Mouse (Mus musculus) MEL (cell line): Measurements from ENCODE around the gene Tulp1. TPM values are rescaled to one million over a fixed set of nuclear protein-coding genes. Genes with fewer than 3 reads are reported as not detected.

ENCODE experiments used
- DNase-seq: peaks from one replicate; pipeline ENCODE4 v3.0.0; 2011; ENCODE audit warnings: low read depth, low spot score
- H3K27ac ChIP-seq: 2 replicates; pipeline ENCODE4 v1.5.1; 2012; ENCODE audit warnings: low read depth, mild to moderate bottlenecking, control low read depth, low read length, moderate library complexity; ENCODE audit not compliant: control insufficient read depth
- H3K27me3 ChIP-seq, 2 experiments: fragments of 150-350 bp in 1 of 2; sonication (generic) in 1 of 2; 2 replicates each; pipeline ENCODE4 v1.6.1; 2012; ENCODE audit warnings: low read length in 2 of 2, mild to moderate bottlenecking in 2 of 2, improper control_type of control experiment in 1 of 2, moderate library complexity in 1 of 2; ENCODE audit not compliant: insufficient read depth in 2 of 2, control insufficient read depth in 1 of 2
- H3K36me3 ChIP-seq, 2 experiments: 2 replicates each; pipeline ENCODE4 v1.6.1; 2012 to 2014; ENCODE audit warnings: low read length in 2 of 2, improper control_type of control experiment in 1 of 2, inconsistent platforms in 1 of 2, mild to moderate bottlenecking in 1 of 2; ENCODE audit not compliant: insufficient read depth in 2 of 2, control insufficient read depth in 1 of 2
- H3K4me1 ChIP-seq, 2 experiments: fragments of 150-350 bp in 1 of 2; sonication (generic) in 1 of 2; 2 replicates each; pipeline ENCODE4 v1.6.1; 2012; ENCODE audit warnings: low read length in 2 of 2, improper control_type of control experiment in 1 of 2, mild to moderate bottlenecking in 1 of 2; ENCODE audit not compliant: insufficient read depth in 2 of 2, control insufficient read depth in 1 of 2
- H3K4me3 ChIP-seq, 2 experiments: fragments of 150-350 bp in 1 of 2; sonication (generic) in 1 of 2; 2 replicates each; pipeline ENCODE4 v1.5.1; 2012; ENCODE audit warnings: low read depth in 2 of 2, low read length in 2 of 2, mild to moderate bottlenecking in 2 of 2, moderate library complexity in 2 of 2, control low read depth in 1 of 2, improper control_type of control experiment in 1 of 2; ENCODE audit not compliant: control insufficient read depth in 1 of 2, insufficient read depth in 1 of 2
- H3K79me2 ChIP-seq: 2 replicates; pipeline ENCODE4 v1.6.1; 2012; ENCODE audit warnings: mild to moderate bottlenecking, low read length, moderate library complexity; ENCODE audit not compliant: control insufficient read depth, poor library complexity, insufficient read depth
- H3K9ac ChIP-seq: 2 replicates; pipeline ENCODE4 v1.6.1; 2012; ENCODE audit warnings: low read depth, mild to moderate bottlenecking, control low read depth, low read length, moderate library complexity; ENCODE audit not compliant: control insufficient read depth, poor library complexity, severe bottlenecking
- H3K9me3 ChIP-seq: fragments of 150-350 bp; sonication (generic); replicated peaks from 2 replicates; pipeline ENCODE4 v1.6.1; 2012; ENCODE audit warnings: mild to moderate bottlenecking, low read length, improper control_type of control experiment, moderate library complexity; ENCODE audit not compliant: insufficient read depth
- CHD1 ChIP-seq: IDR thresholded peaks from 2 replicates; pipeline ENCODE4 v1.6.1; 2012; ENCODE audit warnings: low read depth, mild to moderate bottlenecking, inconsistent platforms, low read length, improper control_type of control experiment
- CTCF ChIP-seq, 3 experiments: IDR thresholded peaks in 2 of 3; conservative IDR thresholded peaks in 1 of 3; 2 replicates each; pipeline ENCODE4 v1.5.1; 2011 to 2012; ENCODE audit warnings: low read length in 3 of 3, low read depth in 2 of 3, mild to moderate bottlenecking in 2 of 3, improper control_type of control experiment in 1 of 3, inconsistent platforms in 1 of 3, mixed read lengths in 1 of 3, moderate library complexity in 1 of 3; ENCODE audit not compliant: control insufficient read depth in 1 of 3, insufficient read depth in 1 of 3, poor library complexity in 1 of 3, severe bottlenecking in 1 of 3
- E2F4 ChIP-seq: IDR thresholded peaks from 2 replicates; pipeline ENCODE4 v1.6.1; 2011; ENCODE audit warnings: low read depth, low read length, improper control_type of control experiment, borderline replicate concordance
- EP300 ChIP-seq, 2 experiments: IDR thresholded peaks; 2 replicates each; pipeline ENCODE4 v1.6.1; 2011; ENCODE audit warnings: improper control_type of control experiment in 2 of 2, low read length in 2 of 2, low read depth in 1 of 2, mild to moderate bottlenecking in 1 of 2
- ETS1 ChIP-seq: IDR thresholded peaks from 2 replicates; pipeline ENCODE4 v1.6.1; 2012; ENCODE audit warnings: low read depth, mild to moderate bottlenecking, inconsistent platforms, low read length, improper control_type of control experiment, moderate library complexity
- GABPA ChIP-seq: IDR thresholded peaks from 2 replicates; pipeline ENCODE4 v1.6.1; 2012; ENCODE audit warnings: low read depth, mild to moderate bottlenecking, inconsistent platforms, low read length, improper control_type of control experiment, moderate library complexity
- MAX ChIP-seq: IDR thresholded peaks from 2 replicates; pipeline ENCODE4 v1.6.1; 2011; ENCODE audit warnings: low read length, improper control_type of control experiment
- MAZ ChIP-seq: IDR thresholded peaks from 2 replicates; pipeline ENCODE4 v1.6.1; 2012; ENCODE audit warnings: low read depth, mild to moderate bottlenecking, inconsistent platforms, low read length, improper control_type of control experiment
- MXI1 ChIP-seq: IDR thresholded peaks from 2 replicates; pipeline ENCODE4 v1.6.1; 2011; ENCODE audit warnings: mild to moderate bottlenecking, low read depth, low read length, improper control_type of control experiment
- NELFE ChIP-seq: IDR thresholded peaks from 2 replicates; pipeline ENCODE4 v1.6.1; 2011; ENCODE audit warnings: low read depth, low read length, improper control_type of control experiment
- POLR2A ChIP-seq, 2 experiments: IDR thresholded peaks; 2 replicates each; pipeline ENCODE4 v1.6.1; 2011 to 2012; ENCODE audit warnings: low read length in 2 of 2, mild to moderate bottlenecking in 2 of 2, control low read depth in 1 of 2, improper control_type of control experiment in 1 of 2, low read depth in 1 of 2, moderate library complexity in 1 of 2; ENCODE audit not compliant: control insufficient read depth in 1 of 2, insufficient read depth in 1 of 2, poor library complexity in 1 of 2
- POLR2AphosphoS5 ChIP-seq: IDR thresholded peaks from 2 replicates; pipeline ENCODE4 v1.6.1; 2012; ENCODE audit warnings: low read depth, borderline replicate concordance, mild to moderate bottlenecking, inconsistent platforms, low read length, moderate library complexity, mixed read lengths
- RCOR1 ChIP-seq: IDR thresholded peaks from 2 replicates; pipeline ENCODE4 v1.6.1; 2012; ENCODE audit warnings: low read depth, mild to moderate bottlenecking, inconsistent platforms, low read length, improper control_type of control experiment
- SIN3A ChIP-seq: IDR thresholded peaks from 2 replicates; pipeline ENCODE4 v1.6.1; 2012; ENCODE audit warnings: low read length, improper control_type of control experiment, inconsistent platforms
- SMC3 ChIP-seq: IDR thresholded peaks from 2 replicates; pipeline ENCODE4 v1.6.1; 2011; ENCODE audit warnings: low read depth, low read length, improper control_type of control experiment
- TAL1 ChIP-seq: IDR thresholded peaks from 2 replicates; pipeline ENCODE4 v1.6.1; 2012; ENCODE audit warnings: mild to moderate bottlenecking, inconsistent platforms, low read length, moderate library complexity, mixed read lengths
- TBP ChIP-seq: IDR thresholded peaks from 2 replicates; pipeline ENCODE4 v1.8.0; 2011; ENCODE audit warnings: low read depth, low read length, improper control_type of control experiment
- UBTF ChIP-seq: IDR thresholded peaks from 2 replicates; pipeline ENCODE4 v1.6.1; 2012; ENCODE audit warnings: low read depth, mild to moderate bottlenecking, inconsistent platforms, low read length, improper control_type of control experiment, moderate library complexity, borderline replicate concordance; ENCODE audit not compliant: insufficient read depth
- USF1 ChIP-seq: IDR thresholded peaks from 2 replicates; pipeline ENCODE4 v1.6.1; 2014; ENCODE audit warnings: low read depth, mild to moderate bottlenecking, inconsistent platforms, low read length, improper control_type of control experiment, moderate library complexity
- USF2 ChIP-seq, 2 experiments: IDR thresholded peaks; 2 replicates each; pipeline ENCODE4 v1.6.1; 2011 to 2012; ENCODE audit warnings: improper control_type of control experiment in 2 of 2, low read length in 2 of 2, borderline replicate concordance in 1 of 2, inconsistent platforms in 1 of 2, low read depth in 1 of 2, mild to moderate bottlenecking in 1 of 2; ENCODE audit not compliant: insufficient read depth in 1 of 2
- ZKSCAN1 ChIP-seq: IDR thresholded peaks from 2 replicates; pipeline ENCODE4 v1.6.1; 2012; ENCODE audit warnings: low read depth, mild to moderate bottlenecking, inconsistent platforms, low read length, improper control_type of control experiment, moderate library complexity
- polyA plus RNA-seq, 2 experiments: library from polyadenylated mRNA; stranded (reverse) in 1 of 2; unstranded in 1 of 2; fragments of >175 nt in 1 of 2; fragments of >200 nt in 1 of 2; gene quantifications; 2 replicates each; pipeline versions ENCODE4 v1.2.1 to v1.2.4; 2012; ENCODE audit warnings: low replicate concordance in 2 of 2, low read depth in 1 of 2; ENCODE audit not compliant: insufficient read length in 2 of 2, insufficient read depth in 1 of 2, missing spikeins in 1 of 2
- total RNA-seq: library from RNA; depleted of rRNA; stranded (reverse); fragments of 300-350 nt; gene quantifications from 2 replicates; pipeline ENCODE4 v1.2.3, GENCODE M21; 2012

The Tulp1 gene
- total and polyA plus RNA-seq, 3 experiments: 0.23 to 2.4 TPM; not detected in 1

GRCm38 (mm10) chr17:28328366-28328928, 36.6 kb downstream of the Tulp1 start, which contains the start of gene Rpl10a (continued):
- TF ChIP-seq SIN3A (peak; percentile 76), USF1 (0 out of 2 replicates have a peak, but pooled peaks have one; percentile 2), UBTF (no peak), ZKSCAN1 (no peak), EP300 (IDR thresholded peaks at IDR 0.05; ENCODE audit: low read depth in 1 of 2, low read length in 2 of 2) (no peak), ETS1 (peak; percentile 30; the same call in 1 of the 2 replicates), NELFE (peak; percentile 99), TAL1 (no peak), SMC3 (peak; percentile 41; the same call in 1 of the 2 replicates), RCOR1 (no peak), CTCF (IDR thresholded peaks at IDR 0.05 in 2 of 3, conservative IDR thresholded peaks at IDR 0.05 in 1 of 3; ENCODE audit: control insufficient read depth in 1 of 3, insufficient read depth in 1 of 3, low read depth in 2 of 3, low read length in 3 of 3, poor library complexity in 1 of 3, severe bottlenecking in 1 of 3) (peak; percentile 53 to 92 (median 89); a peak in 5 of 6 replicates), USF2 (IDR thresholded peaks at IDR 0.05; ENCODE audit: borderline replicate concordance in 1 of 2, insufficient read depth in 1 of 2, low read depth in 1 of 2, low read length in 2 of 2) (no peak)

GRCm38 (mm10) chr17:28327673-28328325, 37.2 kb downstream of the Tulp1 start:
- no peak for TF ChIP-seq GABPA
- TF ChIP-seq POLR2AphosphoS5: no peak
- TF ChIP-seq MAX: no peak
- no peak for TF ChIP-seq TAL1
- no peak for TF ChIP-seq E2F4
- TF ChIP-seq CTCF (IDR thresholded peaks at IDR 0.05 in 2 of 3, conservative IDR thresholded peaks at IDR 0.05 in 1 of 3; ENCODE audit: control insufficient read depth in 1 of 3, insufficient read depth in 1 of 3, low read depth in 2 of 3, low read length in 3 of 3, poor library complexity in 1 of 3, severe bottlenecking in 1 of 3): no peak
- TF ChIP-seq EP300 (IDR thresholded peaks at IDR 0.05; ENCODE audit: low read depth in 1 of 2, low read length in 2 of 2): no peak
- TF ChIP-seq MAZ: no peak
- no peak for TF ChIP-seq TBP
- TF ChIP-seq USF1: 0 out of 2 replicates have a peak, but pooled peaks have one; percentile 15
- TF ChIP-seq MXI1: no peak
- no peak for TF ChIP-seq POLR2A (IDR thresholded peaks at IDR 0.05; ENCODE audit: control insufficient read depth in 1 of 2, insufficient read depth in 1 of 2, low read depth in 1 of 2, low read length in 2 of 2, poor library complexity in 1 of 2)
- 0 out of 2 replicates have a peak, but pooled peaks have one; percentile 26 for TF ChIP-seq CHD1
- TF ChIP-seq, all 39 proteins: peak for 2
- peak; percentile 40 for DNase-seq
- Histone ChIP-seq H3K79me2 (peaks cover 24% of the 10 kb centered on the region), H3K36me3 (peaks cover 5 to 7% of the 10 kb centered on the region in 2 experiments), H3K9ac (peak overlapping the region; percentile 94), H3K9me3 (no peaks in the 10 kb centered on the region), H3K4me1 (peaks cover 0 to 8% of the 10 kb centered on the region in 2 experiments; a peak in 1 of 4 replicates), H3K27me3 (no peaks in the 10 kb centered on the region), H3K4me3 (peak overlapping the region; percentile 36 to 66), H3K27ac (peak overlapping the region; percentile 59)
